Mouse (Mus musculus): ENCODE measurements at regions not wholly inside any gene's neighbourhood (a gene's known extent, or its start where the extent isn't known, plus 50 kb on each side); places are given as distances from the start of the nearest gene placed in this dataset.

GRCm38 (mm10) chr3:70097813-70098212 lies 90.4 kb downstream of the Otol1 start:
- no peak for DNase-seq

- no peak for DNase-seq
Observed at GRCm38 (mm10) chr3:70102091-70102490, 94.7 kb downstream of the Otol1 start.

GRCm38 (mm10) chr3:70102593-70103213 lies 95.3 kb downstream of the Otol1 start:
- DNase-seq, result no peak

- DNase-seq, result peak; percentile 77
Observed at GRCm38 (mm10) chr3:70103983-70104827, 96.8 kb downstream of the Otol1 start.

- DNase-seq, result peak; percentile 67
Observed at GRCm38 (mm10) chr3:70104828-70105399, 97.5 kb downstream of the Otol1 start.

GRCm38 (mm10) chr3:70105561-70105960 lies 98.1 kb downstream of the Otol1 start:
- no peak for DNase-seq

GRCm38 (mm10) chr3:70106141-70106540 lies 98.7 kb downstream of the Otol1 start:
- no peak for DNase-seq

GRCm38 (mm10) chr3:70126212-70126611 lies 118.8 kb downstream of the Otol1 start:
- DNase-seq, result no peak

GRCm38 (mm10) chr3:70130241-70131029 lies 123.0 kb downstream of the Otol1 start:
- DNase-seq, result no peak

- no peak for DNase-seq
Observed at GRCm38 (mm10) chr3:70134963-70135362, 127.5 kb downstream of the Otol1 start.

GRCm38 (mm10) chr3:70138488-70138887 lies 131.1 kb downstream of the Otol1 start:
- no peak for DNase-seq

GRCm38 (mm10) chr3:70138926-70139325 lies 131.5 kb downstream of the Otol1 start:
- DNase-seq, result no peak

GRCm38 (mm10) chr3:70145728-70146127 lies 138.3 kb downstream of the Otol1 start:
- DNase-seq, result no peak

GRCm38 (mm10) chr3:70151156-70151555 lies 143.7 kb downstream of the Otol1 start:
- no peak for DNase-seq

- DNase-seq, result no peak
Observed at GRCm38 (mm10) chr3:70160043-70160442, 152.6 kb downstream of the Otol1 start.

GRCm38 (mm10) chr3:70171667-70172066 lies 164.3 kb downstream of the Otol1 start:
- no peak for DNase-seq

GRCm38 (mm10) chr3:70176391-70176790 lies 169.0 kb downstream of the Otol1 start:
- DNase-seq, result no peak

- DNase-seq, result no peak
Observed at GRCm38 (mm10) chr3:70181611-70182010, 174.2 kb downstream of the Otol1 start.

- DNase-seq, result no peak
Observed at GRCm38 (mm10) chr3:70190741-70191140, 183.3 kb downstream of the Otol1 start.

GRCm38 (mm10) chr3:70196671-70197070 lies 189.3 kb downstream of the Otol1 start:
- DNase-seq, result no peak

GRCm38 (mm10) chr3:70198890-70199289 lies 191.5 kb downstream of the Otol1 start:
- DNase-seq, result no peak

- DNase-seq, result no peak
Observed at GRCm38 (mm10) chr3:70201334-70201943, 194.0 kb downstream of the Otol1 start.

Measured in adrenal gland, postnatal 14 days (tissue).